Mouse (Mus musculus) yolk sac, embryonic 10.5 days (tissue): ENCODE data around the gene Gm12166.

ENCODE experiments used
- DNase-seq: peaks from one replicate; pipeline ENCODE4 v3.0.0-alpha.2; 2017; ENCODE audit warnings: low spot score

Gm12166 gene

GRCm38 (mm10) chr11:46073061-46073849 lies 21.1 kb upstream of the Gm12166 start:
- no peak for DNase-seq

GRCm38 (mm10) chr11:46072466-46073060 lies 20.4 kb upstream of the Gm12166 start:
- no peak for DNase-seq

GRCm38 (mm10) chr11:46070789-46071188 lies 18.7 kb upstream of the Gm12166 start:
- no peak for DNase-seq

GRCm38 (mm10) chr11:46070161-46070560 lies 18.0 kb upstream of the Gm12166 start:
- DNase-seq = no peak

GRCm38 (mm10) chr11:46069408-46070003 lies 17.4 kb upstream of the Gm12166 start:
- DNase-seq = no peak

- no peak for DNase-seq
Observed at GRCm38 (mm10) chr11:46068756-46069407, 16.8 kb upstream of the Gm12166 start.

- no peak for DNase-seq
Observed at GRCm38 (mm10) chr11:46067371-46068060, 15.4 kb upstream of the Gm12166 start.

- peak; percentile 51 for DNase-seq
Observed at GRCm38 (mm10) chr11:46065201-46066011, 13.3 kb upstream of the Gm12166 start.

- DNase-seq = no peak
Observed at GRCm38 (mm10) chr11:46064767-46065166, 12.6 kb upstream of the Gm12166 start.

GRCm38 (mm10) chr11:46062993-46063731 lies 11.0 kb upstream of the Gm12166 start:
- no peak for DNase-seq

GRCm38 (mm10) chr11:46062569-46062968 lies 10.4 kb upstream of the Gm12166 start:
- no peak for DNase-seq

- no peak for DNase-seq
Observed at GRCm38 (mm10) chr11:46061776-46062445, 9.8 kb upstream of the Gm12166 start.

- no peak for DNase-seq
Observed at GRCm38 (mm10) chr11:46060651-46061020, 8.5 kb upstream of the Gm12166 start.

- DNase-seq = no peak
Observed at GRCm38 (mm10) chr11:46059887-46060650, 7.9 kb upstream of the Gm12166 start.

- DNase-seq = no peak
Observed at GRCm38 (mm10) chr11:46058916-46059315, 6.8 kb upstream of the Gm12166 start.

GRCm38 (mm10) chr11:46058011-46058410 lies 5.9 kb upstream of the Gm12166 start:
- peak; percentile 61 for DNase-seq

GRCm38 (mm10) chr11:46056770-46057411 lies 4.8 kb upstream of the Gm12166 start:
- DNase-seq = peak; percentile 48

GRCm38 (mm10) chr11:46055896-46056769 lies 4.0 kb upstream of the Gm12166 start, which contains the start of gene Adam19:
Gene Adam19 (plus strand): TSS chr11:46055992.
- DNase-seq = peak; percentile 84
